Mouse (Mus musculus) stomach, embryonic 16.5 days (tissue): ENCODE results near the gene 6430548M08Rik. TPM values are rescaled to one million over a fixed set of nuclear protein-coding genes. Genes with fewer than 3 reads are reported as not detected.
A peak's percentile ranks its signal among the peaks of the same experiment; 100 is the strongest.

Source experiments
- ATAC-seq: fragments of 200-750 bp; cut with Nextera tagmentation; 2 replicates; pipeline ENCODE4 v1.8.0; 2017; ENCODE audit warnings: moderate number of reproducible peaks, moderate TSS enrichment; ENCODE audit not compliant: insufficient read depth, low FRiP score
- H3K27ac ChIP-seq: fragments of 300-500 bp; sonication (generic); 2 replicates; pipeline ENCODE4 v1.5.1; 2014; ENCODE audit warnings: low read length
- H3K27me3 ChIP-seq: fragments of 300-500 bp; sonication (generic); 2 replicates; pipeline ENCODE4 v1.6.1; 2014; ENCODE audit warnings: low read length, control low read depth, mixed read lengths; ENCODE audit not compliant: control insufficient read depth, insufficient read depth
- H3K36me3 ChIP-seq: fragments of 300-500 bp; sonication (generic); 2 replicates; pipeline ENCODE4 v1.6.1; 2014; ENCODE audit warnings: low read length; ENCODE audit not compliant: control insufficient read depth, insufficient read depth
- H3K4me1 ChIP-seq: fragments of 300-500 bp; sonication (generic); 2 replicates; pipeline ENCODE4 v1.6.1; 2014; ENCODE audit warnings: low read length, control low read depth, mixed read lengths; ENCODE audit not compliant: control insufficient read depth, insufficient read depth
- H3K4me2 ChIP-seq: fragments of 300-500 bp; sonication (generic); 2 replicates; pipeline ENCODE4 v1.6.1; 2014; ENCODE audit warnings: low read depth, low read length, mixed read lengths
- H3K4me3 ChIP-seq: fragments of 300-500 bp; sonication (generic); replicated peaks from 2 replicates; pipeline ENCODE4 v1.5.1; 2014; ENCODE audit warnings: mild to moderate bottlenecking, low read length
- H3K9ac ChIP-seq: fragments of 300-500 bp; sonication (generic); 2 replicates; pipeline ENCODE4 v1.6.1; 2014; ENCODE audit warnings: low read length
- H3K9me3 ChIP-seq: fragments of 300-500 bp; sonication (generic); replicated peaks from 2 replicates; pipeline ENCODE4 v1.6.1; 2016; ENCODE audit warnings: low read length, control low read depth; ENCODE audit not compliant: control insufficient read depth
- WGBS: fragments of 180-500 bp; shearing (Covaris S2); extraction: QIAGEN DNeasy Blood & Tissue Kit; methylation state at CpG from one replicate; pipeline ENCODE4 v1.1.7; 2014; 5-methylcytosine and 5-hydroxymethylcytosine counted together
- polyA plus RNA-seq: library from polyadenylated mRNA; unstranded; fragments of >200 nt; fragmentation: Nextera tagmentation; extraction: Ambion mirVana; gene quantifications from 2 replicates; pipeline ENCODE4 v1.2.1, GENCODE M21; 2015

Gene 6430548M08Rik
- polyA plus RNA-seq, 1 experiment from 2014 or later = 7.5 TPM

- no peak overlapping the region for H3K4me3 ChIP-seq
- H3K27ac ChIP-seq = no peak overlapping the region
- H3K27me3 ChIP-seq = no peaks in the 10 kb centered on the region
- 10% methylated on average over 10 of the region's 10 CpGs for WGBS
- H3K4me1 ChIP-seq = peaks cover 7% of the 10 kb centered on the region; the same call in 1 of the 2 replicates
- H3K9me3 ChIP-seq = no peaks in the 10 kb centered on the region
- peak; percentile 85 for ATAC-seq
- H3K36me3 ChIP-seq = peaks cover 11% of the 10 kb centered on the region; the same call in 1 of the 2 replicates
- peak overlapping the region; percentile 38; the same call in 1 of the 2 replicates for H3K9ac ChIP-seq
- H3K4me2 ChIP-seq = no peak overlapping the region
These were observed 35.9 kb upstream of the 6430548M08Rik start for GRCm38 (mm10) chr8:120078080-120078479.

GRCm38 (mm10) chr8:120079361-120079760 lies 34.6 kb upstream of the 6430548M08Rik start:
- Histone ChIP-seq H3K4me1 (0 out of 2 replicates have a peak, but pooled peaks cover 6% of the 10 kb centered on the region), H3K9me3 (no peaks in the 10 kb centered on the region), H3K27me3 (no peaks in the 10 kb centered on the region), H3K36me3 (peaks cover 11% of the 10 kb centered on the region; the same call in 1 of the 2 replicates), H3K9ac (no peak overlapping the region), H3K27ac (no peak overlapping the region), H3K4me2 (no peak overlapping the region), H3K4me3 (no peak overlapping the region)
- ATAC-seq = no peak
- WGBS = 56% methylated on average over 5 of the region's 5 CpGs

GRCm38 (mm10) chr8:120083261-120083660 lies 30.7 kb upstream of the 6430548M08Rik start:
- Histone ChIP-seq H3K36me3 (peaks cover 29% of the 10 kb centered on the region), H3K9ac (no peak overlapping the region), H3K27me3 (no peaks in the 10 kb centered on the region), H3K27ac (no peak overlapping the region), H3K4me2 (no peak overlapping the region), H3K4me3 (no peak overlapping the region), H3K4me1 (no peaks in the 10 kb centered on the region), H3K9me3 (no peaks in the 10 kb centered on the region)
- 94% methylated on average over 8 of the region's 8 CpGs for WGBS
- ATAC-seq = no peak

GRCm38 (mm10) chr8:120084783-120085182 lies 29.2 kb upstream of the 6430548M08Rik start:
- Histone ChIP-seq H3K27ac (no peak overlapping the region), H3K36me3 (peaks cover 31% of the 10 kb centered on the region), H3K27me3 (no peaks in the 10 kb centered on the region), H3K4me2 (no peak overlapping the region), H3K4me3 (no peak overlapping the region), H3K9me3 (no peaks in the 10 kb centered on the region), H3K4me1 (no peaks in the 10 kb centered on the region), H3K9ac (no peak overlapping the region)
- ATAC-seq = no peak
- 83% methylated on average over 8 of the region's 8 CpGs for WGBS

- no peak overlapping the region for H3K4me2 ChIP-seq
- no peaks in the 10 kb centered on the region for H3K9me3 ChIP-seq
- WGBS = 68% methylated on average over 7 of the region's 7 CpGs
- H3K27me3 ChIP-seq = no peaks in the 10 kb centered on the region
- no peak overlapping the region; the same call in 1 of the 2 replicates for H3K27ac ChIP-seq
- 0 out of 2 replicates have a peak, but pooled peaks cover 3% of the 10 kb centered on the region for H3K4me1 ChIP-seq
- ATAC-seq = peak; percentile 82
- H3K9ac ChIP-seq = no peak overlapping the region
- H3K4me3 ChIP-seq = no peak overlapping the region
- peaks cover 26% of the 10 kb centered on the region for H3K36me3 ChIP-seq
These were observed 24.4 kb upstream of the 6430548M08Rik start for GRCm38 (mm10) chr8:120089511-120089910.

GRCm38 (mm10) chr8:120091032-120091431 lies 22.9 kb upstream of the 6430548M08Rik start:
- Histone ChIP-seq H3K4me1 (peaks cover 7% of the 10 kb centered on the region; the same call in 1 of the 2 replicates), H3K4me3 (no peak overlapping the region), H3K9me3 (no peaks in the 10 kb centered on the region), H3K36me3 (peaks cover 19% of the 10 kb centered on the region), H3K9ac (no peak overlapping the region), H3K27ac (no peak overlapping the region), H3K4me2 (no peak overlapping the region), H3K27me3 (no peaks in the 10 kb centered on the region)
- no peak for ATAC-seq
- 97% methylated on average over 3 of the region's 3 CpGs for WGBS

GRCm38 (mm10) chr8:120093103-120093502 lies 20.8 kb upstream of the 6430548M08Rik start:
- WGBS = 81% methylated on average over 3 of the region's 3 CpGs
- Histone ChIP-seq H3K9me3 (no peaks in the 10 kb centered on the region), H3K4me2 (no peak overlapping the region), H3K9ac (no peak overlapping the region), H3K27ac (no peak overlapping the region), H3K27me3 (no peaks in the 10 kb centered on the region), H3K4me1 (peaks cover 7% of the 10 kb centered on the region; the same call in 1 of the 2 replicates), H3K4me3 (no peak overlapping the region), H3K36me3 (peaks cover 7% of the 10 kb centered on the region; the same call in 1 of the 2 replicates)
- no peak for ATAC-seq

GRCm38 (mm10) chr8:120094801-120095200 lies 19.2 kb upstream of the 6430548M08Rik start:
- no peak for ATAC-seq
- no peak overlapping the region for H3K4me3 ChIP-seq
- 0 out of 2 replicates have a peak overlapping the region, but pooled peaks have one; percentile 7 for H3K9ac ChIP-seq
- 79% methylated on average over 10 of the region's 10 CpGs for WGBS
- H3K36me3 ChIP-seq = peaks cover 5% of the 10 kb centered on the region; the same call in 1 of the 2 replicates
- H3K27ac ChIP-seq = no peak overlapping the region
- peaks cover 7% of the 10 kb centered on the region for H3K4me1 ChIP-seq
- no peak overlapping the region for H3K4me2 ChIP-seq
- H3K9me3 ChIP-seq = no peaks in the 10 kb centered on the region
- H3K27me3 ChIP-seq = no peaks in the 10 kb centered on the region

GRCm38 (mm10) chr8:120096486-120096885 lies 17.5 kb upstream of the 6430548M08Rik start:
- H3K36me3 ChIP-seq = no peaks in the 10 kb centered on the region; the same call in 1 of the 2 replicates
- H3K9ac ChIP-seq = no peak overlapping the region
- H3K4me3 ChIP-seq = no peak overlapping the region
- peaks cover 10% of the 10 kb centered on the region for H3K4me1 ChIP-seq
- no peaks in the 10 kb centered on the region for H3K27me3 ChIP-seq
- no peak; the same call in 1 of the 2 replicates for ATAC-seq
- 61% methylated on average over 2 of the region's 2 CpGs for WGBS
- H3K27ac ChIP-seq = no peak overlapping the region
- no peaks in the 10 kb centered on the region for H3K9me3 ChIP-seq
- H3K4me2 ChIP-seq = no peak overlapping the region
